Mouse (Mus musculus): Measurements from ENCODE around the gene Pitpnm1.

GRCm38 (mm10) chr19:4071406-4071805 lies 28.4 kb upstream of the Pitpnm1 start:
- TF ChIP-seq POLR2A (IDR thresholded peaks at IDR 0.05; ENCODE audit: insufficient read depth, low read depth, low read length) (no peak), CTCF (IDR thresholded peaks at IDR 0.05; ENCODE audit: insufficient read depth, low read depth, low read length) (no peak)

Measured in olfactory bulb, adult 2 months (tissue).